In genomic region chr9:119970763-119971656, GRCm38 (mm10) we compare ENCODE assay signal across 8 mouse cellular contexts. TPM values are rescaled to one million over a fixed set of nuclear protein-coding genes. Genes with fewer than 3 reads are reported as not detected.
DNase-seq lines count a peak whose midpoint lies in the region; ATAC-seq and TF ChIP-seq lines count a peak whose summit lies in the region.

No protein-coding gene starts in this region.

- no peaks in the 10 kb centered on the region for H3K9me3 ChIP-seq in limb, embryonic 13.5 days
- H3K9me3 ChIP-seq in limb, embryonic 10.5 days (replicated peaks) = no peaks in the 10 kb centered on the region
- H3K9me3 ChIP-seq in forebrain, embryonic 13.5 days (replicated peaks) = no peaks in the 10 kb centered on the region

- peaks cover 19% of the 10 kb centered on the region for H3K4me1 ChIP-seq in limb, embryonic 13.5 days
- peaks cover 11% of the 10 kb centered on the region for H3K4me1 ChIP-seq in limb, embryonic 10.5 days
- H3K4me1 ChIP-seq in forebrain, embryonic 13.5 days = peaks cover 27% of the 10 kb centered on the region

- H3K27ac ChIP-seq in limb, embryonic 13.5 days = peak overlapping the region; percentile 6; the same call in 1 of the 2 replicates
- no peak overlapping the region; the same call in 1 of the 2 replicates for H3K27ac ChIP-seq in limb, embryonic 10.5 days
- peak overlapping the region; percentile 86 for H3K27ac ChIP-seq in forebrain, embryonic 13.5 days

- no peak for ATAC-seq in limb, embryonic 13.5 days (ENCODE audit: low FRiP score, low read depth)
- ATAC-seq in forebrain, embryonic 13.5 days = peak; percentile 85
- ATAC-seq in erythroblast, adult 5-6 weeks (replicated peaks; ENCODE audit: low FRiP score, poor library complexity, severe bottlenecking) = no peak

- intact Hi-C loops in gastrocnemius, postnatal 36 days (cut with DNase I) = no loop called here

- H3K36me3 ChIP-seq in limb, embryonic 13.5 days = peaks cover 32% of the 10 kb centered on the region
- H3K36me3 ChIP-seq in limb, embryonic 10.5 days = peaks cover 41% of the 10 kb centered on the region
- 0 out of 2 replicates have a peak, but pooled peaks cover 6% of the 10 kb centered on the region for H3K36me3 ChIP-seq in forebrain, embryonic 13.5 days (ENCODE audit: poor library complexity, severe bottlenecking)

- TF ChIP-seq POLR2A in brain, embryonic 14.5 days (IDR thresholded peaks at IDR 0.05; ENCODE audit: borderline replicate concordance, extremely low read depth, insufficient read depth, insufficient read length, poor library complexity, severe bottlenecking) = no peak

- no peak for TF ChIP-seq CTCF in brain, embryonic 14.5 days (IDR thresholded peaks at IDR 0.05; ENCODE audit: borderline replicate concordance, extremely low read depth, insufficient read depth, insufficient read length)

- H3K4me2 ChIP-seq in limb, embryonic 13.5 days (replicated peaks) = no peak overlapping the region
- no peak overlapping the region; the same call in 1 of the 2 replicates for H3K4me2 ChIP-seq in forebrain, embryonic 13.5 days

- H3K27me3 ChIP-seq in limb, embryonic 13.5 days = no peaks in the 10 kb centered on the region
- no peaks in the 10 kb centered on the region for H3K27me3 ChIP-seq in limb, embryonic 10.5 days (ENCODE audit: low read depth, poor library complexity, severe bottlenecking)
- no peaks in the 10 kb centered on the region for H3K27me3 ChIP-seq in forebrain, embryonic 13.5 days

- no peak overlapping the region for H3K4me3 ChIP-seq in limb, embryonic 13.5 days
- no peak overlapping the region for H3K4me3 ChIP-seq in limb, embryonic 10.5 days
- H3K4me3 ChIP-seq in forebrain, embryonic 13.5 days = no peak overlapping the region

- peak overlapping the region; percentile 31; the same call in 1 of the 2 replicates for H3K9ac ChIP-seq in limb, embryonic 13.5 days
- H3K9ac ChIP-seq in forebrain, embryonic 13.5 days = no peak overlapping the region

- 75% methylated on average over 7 of the region's 7 CpGs for WGBS in limb, embryonic 13.5 days
- 89% methylated on average over 7 of the region's 7 CpGs for WGBS in limb, embryonic 10.5 days
- WGBS in forebrain, embryonic 13.5 days = 74% methylated on average over 7 of the region's 7 CpGs

- DNase-seq in limb, embryonic 10.5 days (ENCODE audit: low spot score) = no peak
- DNase-seq in brain, embryonic 14.5 days (ENCODE audit: low read depth) = peak; percentile 92
- peak; percentile 76 to 78 for DNase-seq in kidney, postnatal 25 days
- peak; percentile 76 for DNase-seq in right cerebral cortex, postnatal 4 days
- DNase-seq in gastrocnemius, postnatal 36 days = no peak

RNA-seq across cellular contexts. Expression of gene Csrnp1, which starts 13.4 kb away (rescaled TPM):
- 4.5 and 6.4 TPM in 2 replicates for polyA plus RNA-seq in limb, embryonic 13.5 days (2015; fragmentation: Nextera tagmentation; extraction: Ambion mirVana)
- polyA plus RNA-seq in limb, embryonic 10.5 days (2016; fragmentation: Nextera tagmentation; extraction: Ambion mirVana) = 3.2 and 3.5 TPM in 2 replicates
- 3.4 and 4.9 TPM in 2 replicates for polyA plus RNA-seq in brain, embryonic 14.5 days (2012; rRNA removed)
- polyA plus RNA-seq in forebrain, embryonic 13.5 days (2015; fragmentation: Nextera tagmentation; extraction: Ambion mirVana) = 1.3 and 1.5 TPM in 2 replicates
- 10 to 100 TPM in 1 of 2 experiments, 1 to 10 TPM in 1; 3.0 to 11.0 TPM for total RNA-seq in gastrocnemius, postnatal 36 days (2021)
- total RNA-seq in erythroblast, adult 5-6 weeks (2015; ENCODE audit: low replicate concordance) = 2.7 and 2.9 TPM in 2 replicates
- 1.4 and 3.2 TPM in 2 replicates for total RNA-seq in erythroblast, adult 5-6 weeks (2017; ENCODE audit: low replicate concordance)

RNA-seq across cellular contexts. Expression of gene Ttc21a, which starts 33.6 kb away (rescaled TPM):
- polyA plus RNA-seq in limb, embryonic 13.5 days (2015; fragmentation: Nextera tagmentation; extraction: Ambion mirVana) = 0.18 and 0.20 TPM in 2 replicates
- polyA plus RNA-seq in limb, embryonic 10.5 days (2016; fragmentation: Nextera tagmentation; extraction: Ambion mirVana) = 0.34 and 0.43 TPM in 2 replicates
- polyA plus RNA-seq in brain, embryonic 14.5 days (2012; rRNA removed) = 1.1 and 2.1 TPM in 2 replicates
- 0.32 and 0.54 TPM in 2 replicates for polyA plus RNA-seq in forebrain, embryonic 13.5 days (2015; fragmentation: Nextera tagmentation; extraction: Ambion mirVana)
- not detected for total RNA-seq in gastrocnemius, postnatal 36 days (2021)
- total RNA-seq in erythroblast, adult 5-6 weeks (2015; ENCODE audit: low replicate concordance) = 0.77 and 2.5 TPM in 2 replicates
- 1.2 and 2.0 TPM in 2 replicates for total RNA-seq in erythroblast, adult 5-6 weeks (2017; ENCODE audit: low replicate concordance)

RNA-seq across cellular contexts. Expression of gene Gorasp1, which starts 33.6 kb away (rescaled TPM):
- polyA plus RNA-seq in limb, embryonic 13.5 days (2015; fragmentation: Nextera tagmentation; extraction: Ambion mirVana) = 29.5 and 31.5 TPM in 2 replicates
- 30.3 and 33.0 TPM in 2 replicates for polyA plus RNA-seq in limb, embryonic 10.5 days (2016; fragmentation: Nextera tagmentation; extraction: Ambion mirVana)
- polyA plus RNA-seq in brain, embryonic 14.5 days (2012; rRNA removed) = 22.5 and 23.2 TPM in 2 replicates
- polyA plus RNA-seq in forebrain, embryonic 13.5 days (2015; fragmentation: Nextera tagmentation; extraction: Ambion mirVana) = 20.0 and 22.9 TPM in 2 replicates
- 10 to 100 TPM; 14.5 to 15.3 TPM for total RNA-seq in gastrocnemius, postnatal 36 days (2021)
- total RNA-seq in erythroblast, adult 5-6 weeks (2015; ENCODE audit: low replicate concordance) = 1.0 and 3.5 TPM in 2 replicates
- total RNA-seq in erythroblast, adult 5-6 weeks (2017; ENCODE audit: low replicate concordance) = 0.56 and 2.7 TPM in 2 replicates

RNA-seq across cellular contexts. Expression of gene Xirp1, which starts 52.4 kb away (rescaled TPM):
- 0.70 and 1.0 TPM in 2 replicates for polyA plus RNA-seq in limb, embryonic 13.5 days (2015; fragmentation: Nextera tagmentation; extraction: Ambion mirVana)
- polyA plus RNA-seq in limb, embryonic 10.5 days (2016; fragmentation: Nextera tagmentation; extraction: Ambion mirVana) = 0.05 and 0.09 TPM in 2 replicates
- polyA plus RNA-seq in brain, embryonic 14.5 days (2012; rRNA removed) = 0.01 TPM in 1 of 2 replicates, not detected in the other
- polyA plus RNA-seq in forebrain, embryonic 13.5 days (2015; fragmentation: Nextera tagmentation; extraction: Ambion mirVana) = not detected in 2 replicates
- 100 to 1,000 TPM in 1 of 2 experiments, 10 to 100 TPM in 1; 96.9 to 125 TPM for total RNA-seq in gastrocnemius, postnatal 36 days (2021)
- not detected in 2 replicates for total RNA-seq in erythroblast, adult 5-6 weeks (2015; ENCODE audit: low replicate concordance)
- not detected in 2 replicates for total RNA-seq in erythroblast, adult 5-6 weeks (2017; ENCODE audit: low replicate concordance)

Comparison
In these comparisons a context has a peak if more than half of its experiments do, and no peak if none do; other contexts are left out.
1. DNase-seq: peak in brain, embryonic 14.5 days (single experiment), kidney, postnatal 25 days (2 of 2) and right cerebral cortex, postnatal 4 days (single experiment); none in limb, embryonic 10.5 days (single experiment) and gastrocnemius, postnatal 36 days (0 of 2).